Mouse (Mus musculus) left cerebral cortex, postnatal 36 days (tissue): ENCODE measurements at regions not wholly inside any gene's neighbourhood (a gene's known extent, or its start where the extent isn't known, plus 50 kb on each side); places are given as distances from the start of the nearest gene placed in this dataset. TPM values are rescaled to one million over a fixed set of nuclear protein-coding genes. Genes with fewer than 3 reads are reported as not detected.
A peak's percentile ranks its signal among the peaks of the same experiment; 100 is the strongest.

Experiments
- DNase-seq, 2 experiments: peaks; one replicate each; pipeline ENCODE4 v3.0.0; 2021 to 2022; ENCODE audit warnings: low spot score in 2 of 2, mixed read lengths in 1 of 2
- intact Hi-C: fragments of 180-260 bp; cut with DNase I; formaldehyde crosslinking; loops from one replicate; pipeline ENCODE4 v1.15.1; 2025
- microRNA-seq: library from miRNA; unstranded; fragments of <30 nt; microRNA quantifications from one replicate; pipeline ENCODE4 v1.2.0, GENCODE M21; 2022

DNA sequence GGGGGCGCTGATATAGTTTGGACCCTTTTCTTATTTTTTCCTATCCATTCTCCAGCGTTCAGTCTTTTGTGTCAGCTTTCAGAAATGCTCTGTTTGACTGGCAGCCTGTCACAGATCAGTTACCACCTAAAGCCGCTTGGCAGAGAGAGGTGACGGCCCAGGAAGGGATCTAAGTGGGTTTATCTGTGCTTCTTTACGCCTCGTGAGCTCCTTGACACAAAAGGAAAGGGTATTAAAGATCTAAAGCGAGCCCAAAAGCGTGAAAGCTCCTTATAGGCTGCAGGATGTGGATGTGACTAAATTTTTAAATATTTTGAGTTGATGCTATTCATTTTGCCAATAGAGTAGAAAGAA is 512.8 kb upstream of the Mms22l start:
- intact Hi-C loops, result no loop called here
- DNase-seq, result no peak

- intact Hi-C loops, result no loop called here
- DNase-seq, result no peak
These were observed 512.2 kb upstream of the Mms22l start for GRCm38 (mm10) chr4:23984005-23984404.

DNA sequence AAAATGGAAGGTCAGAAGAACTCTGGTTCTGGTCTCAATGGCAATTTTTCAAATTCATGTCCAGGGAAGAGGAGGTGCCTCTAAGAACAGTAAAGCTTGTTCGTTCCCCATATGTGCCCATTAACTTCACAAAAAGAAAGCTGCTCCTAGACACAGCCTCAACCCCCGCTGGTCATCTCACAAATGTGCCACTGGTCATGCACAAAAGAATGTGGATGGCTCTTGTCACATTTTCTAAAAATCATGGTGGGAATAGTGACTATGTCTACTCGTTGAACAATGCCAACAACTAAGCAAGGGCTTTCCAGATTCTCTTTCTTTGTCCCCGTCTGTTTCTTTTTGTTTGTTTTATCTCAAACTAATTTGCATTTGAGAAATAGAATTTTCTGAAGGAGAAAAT is 510.3 kb upstream of the Mms22l start:
- intact Hi-C loops, result no loop called here

GRCm38 (mm10) chr4:23993823-23994222 is 502.4 kb upstream of the Mms22l start:
- DNase-seq, result no peak
- intact Hi-C loops, result no loop called here

More for the DNA sequence above, 510.3 kb upstream of the Mms22l start:
- DNase-seq, result no peak

GRCm38 (mm10) chr4:23994261-23994965 is 501.8 kb upstream of the Mms22l start:
- intact Hi-C loops, result no loop called here
- DNase-seq, result no peak

GRCm38 (mm10) chr4:24006257-24006955 is 489.8 kb upstream of the Mms22l start:
- intact Hi-C loops, result no loop called here
- no peak for DNase-seq

GRCm38 (mm10) chr4:24019178-24020104 is 476.8 kb upstream of the Mms22l start:
- peak in 1 of 2 experiments; percentile 14 for DNase-seq
- intact Hi-C loops, result no loop called here

Small RNA genes lying in the stretch of these regions (microRNA-seq; reads per million reads assigned to microRNA genes)
- not detected for gene Gm25978
